Mouse (Mus musculus) natural killer cell, adult 2 months (primary cell): ENCODE results near the gene Krtap16-3.

Experiments used
- DNase-seq, 2 experiments: peaks; one replicate each; pipeline ENCODE4 v3.0.0; 2022; ENCODE audit warnings: low spot score in 2 of 2

The Krtap16-3 gene

DNA sequence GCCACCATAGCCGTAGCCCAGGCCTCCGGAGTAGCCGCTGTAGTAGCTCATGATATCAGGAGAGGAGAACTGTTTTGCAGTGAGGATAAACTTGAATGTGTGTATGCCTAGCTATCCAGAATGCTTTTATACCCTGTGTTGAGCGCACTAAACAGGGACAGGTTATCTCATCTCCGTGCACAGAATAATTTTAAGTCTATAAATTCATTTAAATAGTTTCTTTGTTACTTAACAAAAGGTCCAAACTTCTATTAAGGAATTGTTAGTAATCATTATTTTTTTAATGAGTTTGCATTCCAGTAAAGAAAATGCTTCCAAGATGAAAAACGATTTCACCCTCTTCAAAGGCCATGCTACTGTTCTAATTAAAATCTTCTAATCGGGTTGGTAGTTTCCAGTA, at the start of gene Krtap16-3:
Gene Krtap16-3, minus strand, starts transcription at position 101 of the 400 bp plus-strand sequence.
- DNase-seq, result no peak

GRCm38 (mm10) chr16:89010659-89011058, 48.0 kb upstream of the Krtap16-3 start, which contains the start of gene Krtap22-2:
Gene Krtap22-2, minus strand, starts transcription at chr16:89010759.
- DNase-seq, result no peak

DNA sequence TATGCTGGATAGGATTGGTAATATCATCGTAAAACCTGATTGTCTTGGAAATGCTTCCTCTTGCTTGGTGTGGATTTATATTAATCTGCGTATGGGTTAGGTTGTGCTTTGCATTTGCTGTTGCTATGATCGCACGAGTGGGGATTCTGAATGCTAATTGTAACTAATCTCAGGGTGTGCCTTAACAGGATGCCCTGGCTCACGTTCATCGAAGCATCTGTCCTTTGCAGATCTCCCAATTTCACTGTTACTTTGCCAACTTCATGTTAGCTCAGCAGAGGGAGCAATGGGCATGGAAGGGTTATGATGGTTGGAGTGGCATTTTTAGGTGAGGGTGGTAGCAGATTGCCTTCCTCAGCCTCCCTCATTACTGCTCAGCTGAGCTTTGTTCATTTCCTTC, 21.6 kb downstream of the Krtap16-3 start:
- no peak for DNase-seq

- DNase-seq, result no peak
These were observed 24.4 kb downstream of the Krtap16-3 start for GRCm38 (mm10) chr16:88938252-88938651.

GRCm38 (mm10) chr16:88932165-88932564, 30.5 kb downstream of the Krtap16-3 start, which contains the start of gene Krtap19-9b:
Gene Krtap19-9b, minus strand, starts transcription at chr16:88932265.
- no peak for DNase-seq
